Mouse (Mus musculus): Measurements from ENCODE around the gene Pheta1.

The Pheta1 gene

GRCm38 (mm10) chr5:121848743-121849142, at the start of gene Pheta1:
Gene Pheta1 (plus strand): TSS chr5:121848984.
- DNase-seq (ENCODE audit: low spot score): peak; percentile 78

- no peak for DNase-seq (ENCODE audit: low spot score)
Observed at GRCm38 (mm10) chr5:121807186-121807585, 41.6 kb upstream of the Pheta1 start.

GRCm38 (mm10) chr5:121808202-121808601, 40.6 kb upstream of the Pheta1 start:
- no peak for DNase-seq (ENCODE audit: low spot score)

GRCm38 (mm10) chr5:121809667-121810224, 39.0 kb upstream of the Pheta1 start:
- DNase-seq (ENCODE audit: low spot score): no peak

- DNase-seq (ENCODE audit: low spot score): no peak
Observed at GRCm38 (mm10) chr5:121810331-121811151, 38.2 kb upstream of the Pheta1 start.

- no peak for DNase-seq (ENCODE audit: low spot score)
Observed at GRCm38 (mm10) chr5:121811485-121811931, 37.3 kb upstream of the Pheta1 start.

- no peak for DNase-seq (ENCODE audit: low spot score)
Observed at GRCm38 (mm10) chr5:121812526-121813243, 36.1 kb upstream of the Pheta1 start.

GRCm38 (mm10) chr5:121813744-121814143, 35.0 kb upstream of the Pheta1 start:
- no peak for DNase-seq (ENCODE audit: low spot score)

GRCm38 (mm10) chr5:121815067-121815466, 33.7 kb upstream of the Pheta1 start:
- DNase-seq (ENCODE audit: low spot score): no peak

GRCm38 (mm10) chr5:121815867-121816380, 32.9 kb upstream of the Pheta1 start:
- DNase-seq (ENCODE audit: low spot score): no peak

- no peak for DNase-seq (ENCODE audit: low spot score)
Observed at GRCm38 (mm10) chr5:121816611-121817010, 32.2 kb upstream of the Pheta1 start.

GRCm38 (mm10) chr5:121817551-121817950, 31.2 kb upstream of the Pheta1 start:
- no peak for DNase-seq (ENCODE audit: low spot score)

- DNase-seq (ENCODE audit: low spot score): no peak
Observed at GRCm38 (mm10) chr5:121818401-121818800, 30.4 kb upstream of the Pheta1 start.

- no peak for DNase-seq (ENCODE audit: low spot score)
Observed at GRCm38 (mm10) chr5:121818862-121819261, 29.9 kb upstream of the Pheta1 start.

GRCm38 (mm10) chr5:121819559-121819958, 29.2 kb upstream of the Pheta1 start:
- no peak for DNase-seq (ENCODE audit: low spot score)

GRCm38 (mm10) chr5:121820161-121820560, 28.6 kb upstream of the Pheta1 start:
- DNase-seq (ENCODE audit: low spot score): no peak

GRCm38 (mm10) chr5:121820657-121821056, 28.1 kb upstream of the Pheta1 start:
- no peak for DNase-seq (ENCODE audit: low spot score)

- no peak for DNase-seq (ENCODE audit: low spot score)
Observed at GRCm38 (mm10) chr5:121821116-121821515, 27.7 kb upstream of the Pheta1 start.

GRCm38 (mm10) chr5:121821552-121821951, 27.2 kb upstream of the Pheta1 start:
- no peak for DNase-seq (ENCODE audit: low spot score)

GRCm38 (mm10) chr5:121822786-121823505, 25.8 kb upstream of the Pheta1 start:
- no peak for DNase-seq (ENCODE audit: low spot score)

GRCm38 (mm10) chr5:121823668-121824067, 25.1 kb upstream of the Pheta1 start:
- no peak for DNase-seq (ENCODE audit: low spot score)

- no peak for DNase-seq (ENCODE audit: low spot score)
Observed at GRCm38 (mm10) chr5:121824121-121824520, 24.7 kb upstream of the Pheta1 start.
